Mouse (Mus musculus): ENCODE results near the gene Fbxw11. TPM values are rescaled to one million over a fixed set of nuclear protein-coding genes. Genes with fewer than 3 reads are reported as not detected.
A peak's percentile ranks its signal among the peaks of the same experiment; 100 is the strongest.

Fbxw11 gene
- polyA plus RNA-seq, 1 experiment from 2014 or later = 65.1 TPM

GRCm38 (mm10) chr11:32629713-32630211 is 12.8 kb upstream of the Fbxw11 start:
- Histone ChIP-seq H3K27ac (ENCODE audit: low read length) (no peak overlapping the region), H3K9ac (replicated peaks; ENCODE audit: low read depth, low read length) (no peak overlapping the region), H3K4me1 (ENCODE audit: control insufficient read depth, insufficient read depth, low read length) (no peaks in the 10 kb centered on the region), H3K36me3 (ENCODE audit: control insufficient read depth, insufficient read depth, low read length) (no peaks in the 10 kb centered on the region), H3K9me3 (ENCODE audit: control insufficient read depth, low read depth, low read length) (no peaks in the 10 kb centered on the region), H3K27me3 (ENCODE audit: control insufficient read depth, insufficient read depth, low read length) (no peaks in the 10 kb centered on the region), H3K4me3 (ENCODE audit: low read depth, low read length) (no peak overlapping the region), H3K4me2 (replicated peaks; ENCODE audit: low read depth, low read length) (no peak overlapping the region)
- WGBS = 70% methylated on average over 4 of the region's 4 CpGs
- no peak for ATAC-seq (ENCODE audit: insufficient number of reproducible peaks, insufficient read depth, low FRiP score, low read depth)

GRCm38 (mm10) chr11:32632671-32633070 is 9.9 kb upstream of the Fbxw11 start:
- Histone ChIP-seq H3K27ac (ENCODE audit: low read length) (no peak overlapping the region), H3K36me3 (ENCODE audit: control insufficient read depth, insufficient read depth, low read length) (no peaks in the 10 kb centered on the region), H3K4me3 (ENCODE audit: low read depth, low read length) (no peak overlapping the region), H3K27me3 (ENCODE audit: control insufficient read depth, insufficient read depth, low read length) (no peaks in the 10 kb centered on the region), H3K4me2 (replicated peaks; ENCODE audit: low read depth, low read length) (no peak overlapping the region), H3K9me3 (ENCODE audit: control insufficient read depth, low read depth, low read length) (no peaks in the 10 kb centered on the region), H3K9ac (replicated peaks; ENCODE audit: low read depth, low read length) (no peak overlapping the region), H3K4me1 (ENCODE audit: control insufficient read depth, insufficient read depth, low read length) (no peaks in the 10 kb centered on the region)
- WGBS = 93% methylated on average over 5 of the region's 5 CpGs
- ATAC-seq (ENCODE audit: insufficient number of reproducible peaks, insufficient read depth, low FRiP score, low read depth) = no peak

- H3K27me3 ChIP-seq (ENCODE audit: control insufficient read depth, insufficient read depth, low read length) = no peaks in the 10 kb centered on the region
- 67% methylated on average over 3 of the region's 3 CpGs for WGBS
- H3K9me3 ChIP-seq (ENCODE audit: control insufficient read depth, low read depth, low read length) = no peaks in the 10 kb centered on the region
- H3K4me3 ChIP-seq (ENCODE audit: low read depth, low read length) = no peak overlapping the region
- no peaks in the 10 kb centered on the region for H3K4me1 ChIP-seq (ENCODE audit: control insufficient read depth, insufficient read depth, low read length)
- H3K36me3 ChIP-seq (ENCODE audit: control insufficient read depth, insufficient read depth, low read length) = no peaks in the 10 kb centered on the region
- no peak overlapping the region for H3K9ac ChIP-seq (replicated peaks; ENCODE audit: low read depth, low read length)
- no peak for ATAC-seq (ENCODE audit: insufficient number of reproducible peaks, insufficient read depth, low FRiP score, low read depth)
- H3K4me2 ChIP-seq (replicated peaks; ENCODE audit: low read depth, low read length) = no peak overlapping the region
- H3K27ac ChIP-seq (ENCODE audit: low read length) = no peak overlapping the region
These were observed 9.0 kb upstream of the Fbxw11 start for GRCm38 (mm10) chr11:32633542-32633941.

- Histone ChIP-seq H3K27me3 (ENCODE audit: control insufficient read depth, insufficient read depth, low read length) (no peaks in the 10 kb centered on the region), H3K27ac (ENCODE audit: low read length) (no peak overlapping the region), H3K4me3 (ENCODE audit: low read depth, low read length) (no peak overlapping the region), H3K4me2 (replicated peaks; ENCODE audit: low read depth, low read length) (no peak overlapping the region), H3K9me3 (ENCODE audit: control insufficient read depth, low read depth, low read length) (no peaks in the 10 kb centered on the region), H3K36me3 (ENCODE audit: control insufficient read depth, insufficient read depth, low read length) (no peaks in the 10 kb centered on the region), H3K9ac (replicated peaks; ENCODE audit: low read depth, low read length) (no peak overlapping the region), H3K4me1 (ENCODE audit: control insufficient read depth, insufficient read depth, low read length) (no peaks in the 10 kb centered on the region)
- ATAC-seq (ENCODE audit: insufficient number of reproducible peaks, insufficient read depth, low FRiP score, low read depth) = peak; percentile 23; the same call in 1 of the 2 replicates
- WGBS = 36% methylated on average over 2 of the region's 2 CpGs
These were observed 8.4 kb upstream of the Fbxw11 start for GRCm38 (mm10) chr11:32634143-32634542.

GRCm38 (mm10) chr11:32634842-32635241 is 7.7 kb upstream of the Fbxw11 start:
- Histone ChIP-seq H3K4me1 (ENCODE audit: control insufficient read depth, insufficient read depth, low read length) (no peaks in the 10 kb centered on the region), H3K27ac (ENCODE audit: low read length) (no peak overlapping the region), H3K9me3 (ENCODE audit: control insufficient read depth, low read depth, low read length) (no peaks in the 10 kb centered on the region), H3K36me3 (ENCODE audit: control insufficient read depth, insufficient read depth, low read length) (no peaks in the 10 kb centered on the region), H3K9ac (replicated peaks; ENCODE audit: low read depth, low read length) (no peak overlapping the region), H3K27me3 (ENCODE audit: control insufficient read depth, insufficient read depth, low read length) (no peaks in the 10 kb centered on the region), H3K4me2 (replicated peaks; ENCODE audit: low read depth, low read length) (no peak overlapping the region), H3K4me3 (ENCODE audit: low read depth, low read length) (no peak overlapping the region)
- no peak for ATAC-seq (ENCODE audit: insufficient number of reproducible peaks, insufficient read depth, low FRiP score, low read depth)
- 55% methylated on average over 2 of the region's 2 CpGs for WGBS

GRCm38 (mm10) chr11:32636275-32636674 is 6.2 kb upstream of the Fbxw11 start:
- Histone ChIP-seq H3K9me3 (ENCODE audit: control insufficient read depth, low read depth, low read length) (no peaks in the 10 kb centered on the region), H3K4me2 (replicated peaks; ENCODE audit: low read depth, low read length) (no peak overlapping the region), H3K27me3 (ENCODE audit: control insufficient read depth, insufficient read depth, low read length) (no peaks in the 10 kb centered on the region), H3K36me3 (ENCODE audit: control insufficient read depth, insufficient read depth, low read length) (no peaks in the 10 kb centered on the region), H3K9ac (replicated peaks; ENCODE audit: low read depth, low read length) (no peak overlapping the region), H3K27ac (ENCODE audit: low read length) (no peak overlapping the region), H3K4me1 (ENCODE audit: control insufficient read depth, insufficient read depth, low read length) (peaks cover 4% of the 10 kb centered on the region; the same call in 1 of the 2 replicates), H3K4me3 (ENCODE audit: low read depth, low read length) (no peak overlapping the region)
- 38% methylated on average over 4 of the region's 4 CpGs for WGBS
- no peak for ATAC-seq (ENCODE audit: insufficient number of reproducible peaks, insufficient read depth, low FRiP score, low read depth)

- Histone ChIP-seq H3K4me1 (ENCODE audit: control insufficient read depth, insufficient read depth, low read length) (peaks cover 8% of the 10 kb centered on the region; the same call in 1 of the 2 replicates), H3K27me3 (ENCODE audit: control insufficient read depth, insufficient read depth, low read length) (no peaks in the 10 kb centered on the region), H3K9ac (replicated peaks; ENCODE audit: low read depth, low read length) (no peak overlapping the region), H3K9me3 (ENCODE audit: control insufficient read depth, low read depth, low read length) (no peaks in the 10 kb centered on the region), H3K27ac (ENCODE audit: low read length) (no peak overlapping the region), H3K4me2 (replicated peaks; ENCODE audit: low read depth, low read length) (no peak overlapping the region), H3K4me3 (ENCODE audit: low read depth, low read length) (no peak overlapping the region), H3K36me3 (ENCODE audit: control insufficient read depth, insufficient read depth, low read length) (no peaks in the 10 kb centered on the region)
- 83% methylated on average over 8 of the region's 8 CpGs for WGBS
- no peak for ATAC-seq (ENCODE audit: insufficient number of reproducible peaks, insufficient read depth, low FRiP score, low read depth)
These were observed 3.8 kb upstream of the Fbxw11 start for GRCm38 (mm10) chr11:32638521-32639255.

- no peak overlapping the region for H3K4me3 ChIP-seq (ENCODE audit: low read depth, low read length)
- peaks cover 13% of the 10 kb centered on the region; the same call in 1 of the 2 replicates for H3K4me1 ChIP-seq (ENCODE audit: control insufficient read depth, insufficient read depth, low read length)
- 88% methylated on average over 4 of the region's 4 CpGs for WGBS
- H3K4me2 ChIP-seq (replicated peaks; ENCODE audit: low read depth, low read length) = peak overlapping the region; percentile 59; the same call in 1 of the 2 replicates
- ATAC-seq (ENCODE audit: insufficient number of reproducible peaks, insufficient read depth, low FRiP score, low read depth) = no peak
- no peak overlapping the region for H3K9ac ChIP-seq (replicated peaks; ENCODE audit: low read depth, low read length)
- no peaks in the 10 kb centered on the region for H3K36me3 ChIP-seq (ENCODE audit: control insufficient read depth, insufficient read depth, low read length)
- no peaks in the 10 kb centered on the region for H3K27me3 ChIP-seq (ENCODE audit: control insufficient read depth, insufficient read depth, low read length)
- H3K9me3 ChIP-seq (ENCODE audit: control insufficient read depth, low read depth, low read length) = no peaks in the 10 kb centered on the region
- H3K27ac ChIP-seq (ENCODE audit: low read length) = no peak overlapping the region
These were observed 1.9 kb upstream of the Fbxw11 start for GRCm38 (mm10) chr11:32640617-32641016.
